Mouse (Mus musculus) kidney, embryonic 16.5 days (tissue): ENCODE measurements at regions not wholly inside any gene's neighbourhood (a gene's known extent, or its start where the extent isn't known, plus 50 kb on each side); places are given as distances from the start of the nearest gene placed in this dataset.
A peak's percentile ranks its signal among the peaks of the same experiment; 100 is the strongest.

Experiments used
- ATAC-seq: fragments of 200-750 bp; cut with Nextera tagmentation; 2 replicates; pipeline ENCODE4 v1.8.0; 2017; ENCODE audit warnings: moderate TSS enrichment; ENCODE audit not compliant: low FRiP score, low TSS enrichment
- H3K27ac ChIP-seq: fragments of 300-500 bp; sonication (generic); 2 replicates; pipeline ENCODE4 v1.5.1; 2014; ENCODE audit warnings: low read length
- H3K27me3 ChIP-seq: fragments of 300-500 bp; sonication (generic); 2 replicates; pipeline ENCODE4 v1.6.1; 2014; ENCODE audit warnings: low read length, control low read depth, mixed read lengths; ENCODE audit not compliant: insufficient read depth
- H3K36me3 ChIP-seq: fragments of 300-500 bp; sonication (generic); 2 replicates; pipeline ENCODE4 v1.6.1; 2014; ENCODE audit warnings: low read length, control low read depth, mixed read lengths; ENCODE audit not compliant: insufficient read depth
- H3K4me1 ChIP-seq: fragments of 300-500 bp; sonication (generic); 2 replicates; pipeline ENCODE4 v1.6.1; 2014; ENCODE audit warnings: low read length, control low read depth, mixed read lengths; ENCODE audit not compliant: insufficient read depth
- H3K4me2 ChIP-seq: fragments of 300-500 bp; sonication (generic); replicated peaks from 2 replicates; pipeline ENCODE4 v1.6.1; 2014; ENCODE audit warnings: low read depth, low read length
- H3K4me3 ChIP-seq: fragments of 300-500 bp; sonication (generic); 2 replicates; pipeline ENCODE4 v1.5.1; 2014; ENCODE audit warnings: mild to moderate bottlenecking, low read length
- H3K9ac ChIP-seq: fragments of 300-500 bp; sonication (generic); replicated peaks from 2 replicates; pipeline ENCODE4 v1.6.1; 2014; ENCODE audit warnings: low read length
- H3K9me3 ChIP-seq: fragments of 300-500 bp; sonication (generic); 2 replicates; pipeline ENCODE4 v1.6.1; 2016; ENCODE audit warnings: low read length, control low read depth
- WGBS: fragments of 180-500 bp; shearing (Covaris S2); extraction: QIAGEN DNeasy Blood & Tissue Kit; methylation state at CpG from one replicate; pipeline ENCODE4 v1.1.7; 2014; 5-methylcytosine and 5-hydroxymethylcytosine counted together

DNA sequence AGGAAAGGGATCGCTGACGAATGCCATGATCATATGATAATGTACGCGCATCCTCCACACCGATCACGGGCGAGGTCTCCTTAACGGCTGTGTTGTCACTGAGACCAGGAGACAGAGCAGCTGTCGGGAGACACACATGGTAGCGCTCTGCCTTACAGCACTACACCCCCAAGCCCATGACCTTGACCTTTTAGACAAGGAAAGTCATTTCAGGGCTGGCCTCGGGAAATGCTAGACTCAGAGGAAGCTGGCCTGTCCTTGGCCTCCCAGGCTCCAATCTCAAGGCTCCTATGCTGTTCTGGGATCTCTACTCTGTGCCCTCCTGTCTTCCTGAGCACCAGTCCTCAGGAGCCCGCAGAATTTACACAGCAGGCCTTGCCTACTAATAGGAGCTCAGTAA lies 112.9 kb upstream of the 1700012A03Rik start:
- H3K4me3 ChIP-seq = no peak overlapping the region
- ATAC-seq = no peak

DNA sequence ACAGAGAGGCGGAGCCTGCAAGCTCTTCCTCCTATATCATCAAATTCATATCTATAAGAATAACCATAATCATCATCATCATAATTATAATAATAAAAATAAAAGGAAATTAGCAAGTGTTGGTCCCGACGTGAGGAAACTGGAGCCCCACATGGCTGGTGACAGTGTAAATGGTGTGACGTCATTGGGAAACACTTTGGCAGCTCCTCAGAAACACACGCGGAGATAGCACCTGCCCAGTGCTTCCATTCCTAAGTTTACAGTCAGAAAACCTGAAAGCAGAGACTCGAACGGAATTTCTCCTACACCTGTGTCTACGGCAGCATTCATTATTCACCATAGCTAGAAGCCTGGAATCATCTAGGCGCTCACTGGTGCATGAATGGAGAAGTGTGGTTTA lies 115.2 kb upstream of the 1700012A03Rik start:
- no peak for ATAC-seq
- no peak overlapping the region for H3K27ac ChIP-seq
- 77% methylated on average over 10 of the region's 10 CpGs for WGBS
- H3K4me2 ChIP-seq = no peak overlapping the region
- H3K9me3 ChIP-seq = no peaks in the 10 kb centered on the region
- peaks cover 12% of the 10 kb centered on the region for H3K4me1 ChIP-seq
- no peak overlapping the region for H3K4me3 ChIP-seq
- H3K36me3 ChIP-seq = no peaks in the 10 kb centered on the region
- H3K27me3 ChIP-seq = no peaks in the 10 kb centered on the region
- no peak overlapping the region for H3K9ac ChIP-seq

More for the DNA sequence above, 112.9 kb upstream of the 1700012A03Rik start:
- no peaks in the 10 kb centered on the region for H3K36me3 ChIP-seq
- H3K27me3 ChIP-seq = no peaks in the 10 kb centered on the region
- no peaks in the 10 kb centered on the region for H3K9me3 ChIP-seq
- H3K4me2 ChIP-seq = no peak overlapping the region
- no peak overlapping the region for H3K27ac ChIP-seq
- H3K4me1 ChIP-seq = peaks cover 12% of the 10 kb centered on the region
- H3K9ac ChIP-seq = no peak overlapping the region
- WGBS = 47% methylated on average over 12 of the region's 12 CpGs

DNA sequence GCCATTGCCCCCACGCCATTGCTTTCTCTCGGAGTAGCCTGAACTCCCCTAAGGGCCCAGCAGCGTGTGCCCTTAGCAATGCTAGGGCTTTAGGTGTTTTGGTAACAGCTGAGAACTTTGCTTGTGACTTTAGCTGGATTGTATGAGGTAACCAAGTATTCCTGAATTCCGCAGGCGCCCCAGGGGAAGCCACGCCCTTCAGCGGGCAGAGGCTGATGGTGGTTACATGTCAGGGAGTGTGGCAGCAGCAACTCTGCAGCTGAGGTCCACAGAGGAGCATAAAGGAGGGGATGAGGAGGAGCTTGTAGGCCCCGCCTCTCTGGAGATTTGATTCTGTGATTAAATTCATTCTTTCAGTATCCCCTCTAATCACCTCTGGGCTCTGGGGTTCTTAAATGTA lies 116.1 kb upstream of the 1700012A03Rik start:
- Histone ChIP-seq H3K4me3 (no peak overlapping the region), H3K9ac (no peak overlapping the region), H3K36me3 (no peaks in the 10 kb centered on the region), H3K27me3 (no peaks in the 10 kb centered on the region), H3K9me3 (no peaks in the 10 kb centered on the region), H3K27ac (peak overlapping the region; percentile 35; the same call in 1 of the 2 replicates), H3K4me2 (peak overlapping the region; percentile 35), H3K4me1 (peaks cover 12% of the 10 kb centered on the region)
- ATAC-seq = peak; percentile 13; the same call in 1 of the 2 replicates
- 62% methylated on average over 8 of the region's 8 CpGs for WGBS

DNA sequence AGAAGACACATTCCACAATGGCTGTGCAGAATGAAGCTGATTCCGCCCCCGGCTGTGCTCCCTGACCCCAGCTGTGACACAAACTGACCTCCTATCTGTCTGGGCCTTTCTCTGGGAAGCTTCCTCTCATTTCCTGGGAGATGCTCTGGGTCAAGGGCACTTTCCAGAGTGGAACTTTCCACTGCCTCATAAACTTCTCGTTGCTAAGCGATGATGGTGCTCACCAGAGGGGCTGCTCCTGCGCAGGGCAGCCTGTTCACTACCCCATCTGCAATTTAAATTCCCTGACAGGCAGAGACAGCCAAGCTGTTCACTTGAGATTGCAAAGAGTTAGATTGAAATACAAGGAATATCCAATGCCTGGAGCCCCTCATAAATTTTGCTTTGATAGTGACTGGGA lies 116.7 kb upstream of the 1700012A03Rik start:
- ATAC-seq = peak; percentile 75; the same call in 1 of the 2 replicates
- Histone ChIP-seq H3K4me1 (peaks cover 12% of the 10 kb centered on the region), H3K27me3 (no peaks in the 10 kb centered on the region), H3K9me3 (no peaks in the 10 kb centered on the region), H3K4me3 (no peak overlapping the region), H3K4me2 (peak overlapping the region; percentile 35), H3K9ac (no peak overlapping the region), H3K36me3 (no peaks in the 10 kb centered on the region), H3K27ac (peak overlapping the region; percentile 35; the same call in 1 of the 2 replicates)
- WGBS = 23% methylated on average over 5 of the region's 5 CpGs

DNA sequence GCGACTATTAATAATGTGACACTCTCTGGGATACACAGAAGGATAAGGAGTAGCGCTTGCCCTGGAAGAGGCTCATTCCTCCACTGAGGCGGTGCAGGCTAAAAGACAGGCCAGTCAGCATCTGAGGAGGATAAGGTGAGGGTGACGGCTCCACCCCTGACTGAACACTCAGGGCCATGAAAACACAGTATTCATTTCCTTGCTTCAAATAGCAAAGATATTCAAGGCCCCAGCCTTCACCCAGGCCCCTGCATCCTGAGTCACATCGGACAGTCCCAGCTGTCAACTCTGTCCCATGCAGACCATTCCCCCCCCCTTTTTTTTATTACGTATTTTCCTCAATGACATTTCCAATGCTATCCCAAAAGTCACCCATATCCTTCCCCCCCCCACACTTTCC lies 118.9 kb upstream of the 1700012A03Rik start:
- 77% methylated on average over 6 of the region's 6 CpGs for WGBS
- no peak overlapping the region for H3K9ac ChIP-seq
- no peaks in the 10 kb centered on the region for H3K36me3 ChIP-seq
- H3K9me3 ChIP-seq = no peaks in the 10 kb centered on the region
- no peak overlapping the region for H3K4me2 ChIP-seq
- ATAC-seq = no peak
- peaks cover 12% of the 10 kb centered on the region for H3K4me1 ChIP-seq
- no peak overlapping the region for H3K4me3 ChIP-seq
- no peak overlapping the region for H3K27ac ChIP-seq
- H3K27me3 ChIP-seq = no peaks in the 10 kb centered on the region

DNA sequence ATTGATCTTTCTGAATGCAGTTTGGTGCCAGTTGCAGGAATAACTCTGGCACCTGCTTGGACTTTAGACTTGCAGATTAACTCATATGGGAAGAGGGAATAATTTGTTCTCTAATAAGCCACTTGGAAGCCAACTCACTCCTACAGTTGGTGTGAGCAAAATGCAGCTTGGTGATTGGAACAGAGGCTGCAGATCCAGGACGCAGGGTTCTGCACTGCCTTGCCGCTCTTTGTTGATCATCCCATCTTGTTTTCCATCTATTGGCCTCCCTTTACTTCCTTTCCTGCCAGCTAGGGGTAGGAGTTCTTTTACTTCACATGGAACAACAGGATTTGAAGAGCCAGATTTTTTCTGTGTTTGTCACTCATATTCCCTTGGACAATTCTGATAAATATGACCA lies 120.9 kb upstream of the 1700012A03Rik start:
- no peak for ATAC-seq

DNA sequence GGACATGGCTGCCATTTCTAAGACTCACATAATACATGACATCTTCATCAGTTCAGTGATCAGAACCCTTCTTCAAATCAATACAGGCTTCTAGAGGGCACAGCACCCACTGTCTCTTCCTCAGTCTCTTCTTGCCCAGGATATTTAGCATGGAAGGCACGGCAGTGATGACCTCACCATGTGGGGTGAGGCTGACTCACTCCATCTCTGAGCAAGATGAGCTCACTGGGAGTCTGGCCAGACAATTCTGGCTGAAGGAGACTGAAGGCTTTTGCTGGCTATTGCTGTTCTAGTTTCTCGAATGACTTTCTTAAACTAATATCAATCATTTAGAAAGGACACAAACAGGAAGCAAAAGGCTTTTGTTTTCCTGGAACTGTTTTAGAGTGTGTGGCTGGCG lies 122.9 kb upstream of the 1700012A03Rik start:
- ATAC-seq = no peak
- Histone ChIP-seq H3K27me3 (no peaks in the 10 kb centered on the region), H3K27ac (no peak overlapping the region), H3K9ac (no peak overlapping the region), H3K4me3 (no peak overlapping the region), H3K4me1 (no peaks in the 10 kb centered on the region), H3K36me3 (no peaks in the 10 kb centered on the region), H3K9me3 (no peaks in the 10 kb centered on the region; the same call in 1 of the 2 replicates), H3K4me2 (no peak overlapping the region)
- 44% methylated on average over 3 of the region's 3 CpGs for WGBS

More for the DNA sequence above, 120.9 kb upstream of the 1700012A03Rik start:
- no peaks in the 10 kb centered on the region for H3K36me3 ChIP-seq
- peaks cover 12% of the 10 kb centered on the region for H3K4me1 ChIP-seq
- no peak overlapping the region for H3K9ac ChIP-seq
- no peaks in the 10 kb centered on the region; the same call in 1 of the 2 replicates for H3K9me3 ChIP-seq
- no peaks in the 10 kb centered on the region for H3K27me3 ChIP-seq
- no peak overlapping the region for H3K4me2 ChIP-seq
- H3K27ac ChIP-seq = no peak overlapping the region
- WGBS = 97% methylated on average over 2 of the region's 2 CpGs
- H3K4me3 ChIP-seq = no peak overlapping the region

DNA sequence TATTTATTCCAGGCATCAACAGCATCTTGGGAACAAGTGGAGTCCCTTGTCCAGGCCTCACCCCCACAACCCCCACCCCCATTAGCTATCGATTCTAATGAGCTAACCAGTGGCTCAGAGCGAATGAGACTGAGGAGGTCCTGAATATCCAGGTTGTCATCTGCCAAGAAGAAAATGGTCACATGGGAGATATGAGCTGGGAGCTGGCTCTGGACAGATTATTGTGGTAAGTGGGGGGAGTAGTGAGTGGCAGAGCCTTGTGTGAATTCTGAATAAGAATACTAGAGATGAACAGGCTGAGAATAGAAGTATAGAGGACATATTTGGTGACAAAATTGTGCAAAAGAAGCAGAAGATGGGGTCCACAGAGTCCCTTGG lies 125.4 kb upstream of the 1700012A03Rik start:
- no peaks in the 10 kb centered on the region; the same call in 1 of the 2 replicates for H3K9me3 ChIP-seq
- no peak overlapping the region for H3K9ac ChIP-seq
- H3K36me3 ChIP-seq = no peaks in the 10 kb centered on the region
- no peaks in the 10 kb centered on the region for H3K4me1 ChIP-seq
- WGBS = 84% methylated on average over 2 of the region's 2 CpGs
- H3K27ac ChIP-seq = no peak overlapping the region
- no peak for ATAC-seq
- no peak overlapping the region for H3K4me2 ChIP-seq
- H3K27me3 ChIP-seq = no peaks in the 10 kb centered on the region
- no peak overlapping the region for H3K4me3 ChIP-seq

DNA sequence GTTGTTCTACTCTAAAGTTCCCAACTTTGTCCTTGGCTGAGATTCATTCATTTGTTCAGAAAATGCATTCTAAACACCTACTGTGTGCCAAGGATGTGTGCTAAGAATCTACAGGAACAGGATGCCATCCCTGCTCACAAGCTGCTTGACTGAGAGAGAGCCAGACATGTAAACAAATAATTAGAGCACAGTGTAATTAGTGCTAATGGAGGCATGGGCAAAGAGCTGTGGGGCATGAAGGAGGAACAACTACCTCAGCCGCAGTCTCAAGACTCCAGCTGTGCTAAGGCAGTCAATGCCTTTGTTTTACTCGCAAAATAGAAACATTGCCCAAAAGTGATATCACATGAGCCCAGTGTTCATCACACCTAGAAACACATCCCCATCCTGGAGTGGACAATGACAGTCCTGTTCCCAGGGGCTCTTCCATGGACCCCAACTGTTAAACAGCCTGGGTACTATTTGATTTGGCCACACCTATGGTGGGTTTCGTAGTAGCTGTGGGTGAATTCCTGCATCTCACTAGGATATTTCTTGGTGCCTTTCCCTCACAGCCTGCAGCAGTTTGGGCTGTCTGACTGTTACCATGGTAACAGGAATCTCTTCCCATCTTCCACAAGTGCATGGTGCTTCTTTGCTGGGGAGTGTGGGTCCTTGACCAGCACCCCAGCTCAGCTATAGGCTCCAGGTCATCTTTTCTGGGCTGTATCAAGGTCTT lies 125.9 kb upstream of the 1700012A03Rik start:
- no peak overlapping the region for H3K9ac ChIP-seq
- 76% methylated on average over 3 of the region's 3 CpGs for WGBS
- no peak overlapping the region for H3K27ac ChIP-seq
- H3K9me3 ChIP-seq = no peaks in the 10 kb centered on the region; the same call in 1 of the 2 replicates
- H3K36me3 ChIP-seq = no peaks in the 10 kb centered on the region
- no peaks in the 10 kb centered on the region for H3K4me1 ChIP-seq
- no peak overlapping the region for H3K4me3 ChIP-seq
- ATAC-seq = no peak
- no peaks in the 10 kb centered on the region for H3K27me3 ChIP-seq
- no peak overlapping the region for H3K4me2 ChIP-seq

DNA sequence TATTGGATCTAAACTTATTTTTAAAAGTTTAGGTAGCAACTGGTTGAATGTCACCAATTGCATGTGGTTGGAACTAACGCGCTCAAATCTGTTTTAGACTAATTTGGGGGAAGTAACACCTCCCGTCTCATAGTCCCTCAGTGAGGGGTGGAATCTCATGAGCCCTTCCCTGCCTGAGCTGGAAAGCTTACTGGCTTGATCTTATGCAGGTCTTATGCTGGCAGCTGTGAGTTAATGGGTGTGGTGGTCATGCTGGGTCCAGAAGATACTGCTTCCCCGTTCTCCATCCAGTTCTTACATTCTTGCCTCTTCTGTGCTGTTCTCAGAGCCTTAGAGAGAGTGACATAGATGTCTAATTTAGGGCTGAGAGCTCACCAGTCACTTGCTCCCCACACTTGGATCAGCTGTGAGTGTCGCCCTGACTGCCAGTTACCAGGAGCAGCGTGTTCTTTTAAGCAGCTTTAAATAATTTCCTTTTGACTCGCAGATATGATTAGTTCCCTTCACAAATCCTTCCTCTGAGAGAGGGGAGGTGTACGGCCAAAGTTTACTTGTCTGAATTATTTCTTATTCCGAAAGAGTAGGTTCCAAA lies 128.4 kb upstream of the 1700012A03Rik start:
- ATAC-seq = no peak
- no peaks in the 10 kb centered on the region; the same call in 1 of the 2 replicates for H3K9me3 ChIP-seq
- H3K4me1 ChIP-seq = no peaks in the 10 kb centered on the region
- H3K27me3 ChIP-seq = no peaks in the 10 kb centered on the region
- no peak overlapping the region for H3K4me2 ChIP-seq
- no peak overlapping the region for H3K27ac ChIP-seq
- H3K36me3 ChIP-seq = no peaks in the 10 kb centered on the region
- 91% methylated on average over 9 of the region's 9 CpGs for WGBS
- no peak overlapping the region for H3K4me3 ChIP-seq
- H3K9ac ChIP-seq = no peak overlapping the region
